Mouse (Mus musculus) ES-Bruce4 (cell line): Measurements from ENCODE around the gene Acot7. TPM values are rescaled to one million over a fixed set of nuclear protein-coding genes. Genes with fewer than 3 reads are reported as not detected.
"Not testable (repeated sequence)": the region's sequence is repeated elsewhere in the genome, so short reads cannot be mapped to it uniquely, and the experiment has no call there.

Experiments
- H3K27ac ChIP-seq: 2 replicates; pipeline ENCODE4 v1.5.1; 2012; ENCODE audit warnings: low read length, inconsistent platforms; ENCODE audit not compliant: insufficient read depth
- H3K27me3 ChIP-seq: 2 replicates; pipeline ENCODE4 v1.6.1; 2012; ENCODE audit warnings: mild to moderate bottlenecking, low read length, inconsistent platforms; ENCODE audit not compliant: control insufficient read depth, poor library complexity, insufficient read depth, severe bottlenecking
- H3K36me3 ChIP-seq: 2 replicates; pipeline ENCODE4 v1.6.1; 2012; ENCODE audit warnings: inconsistent platforms, mild to moderate bottlenecking, low read length, moderate library complexity; ENCODE audit not compliant: control insufficient read depth, poor library complexity, insufficient read depth, severe bottlenecking
- H3K4me1 ChIP-seq: one replicate; pipeline ENCODE4 v1.8.1; 2011; ENCODE audit warnings: low read length; ENCODE audit not compliant: control insufficient read depth, insufficient read depth
- H3K4me3 ChIP-seq: 2 replicates; pipeline ENCODE4 v1.5.1; 2011; ENCODE audit warnings: low read depth, mild to moderate bottlenecking, low read length
- H3K9ac ChIP-seq: 2 replicates; pipeline ENCODE4 v1.6.1; 2012; ENCODE audit warnings: low read depth, mild to moderate bottlenecking, inconsistent platforms; ENCODE audit not compliant: poor library complexity, severe bottlenecking
- H3K9me3 ChIP-seq: replicated peaks from 2 replicates; pipeline ENCODE4 v1.6.1; 2012; ENCODE audit warnings: mild to moderate bottlenecking, low read length, inconsistent platforms; ENCODE audit not compliant: control insufficient read depth, poor library complexity, insufficient read depth, severe bottlenecking
- CTCF ChIP-seq: IDR thresholded peaks from one replicate; pipeline ENCODE4 v1.8.1; 2011; ENCODE audit warnings: low read depth, low read length
- EP300 ChIP-seq: IDR thresholded peaks from 2 replicates; pipeline ENCODE4 v1.6.1; 2011; ENCODE audit warnings: low read depth, low read length; ENCODE audit not compliant: insufficient read depth
- POLR2A ChIP-seq: IDR thresholded peaks from one replicate; pipeline ENCODE4 v1.8.1; 2011; ENCODE audit warnings: low read length; ENCODE audit not compliant: insufficient read depth
- polyA plus RNA-seq: library from polyadenylated mRNA; stranded (reverse); fragments of >200 nt; gene quantifications from 2 replicates; pipeline ENCODE4 v1.2.4, GENCODE M21; 2011; ENCODE audit warnings: low read depth; ENCODE audit not compliant: missing spikeins, insufficient read depth, insufficient read length

Gene Acot7
- polyA plus RNA-seq, 1 experiment = 49.5 TPM

DNA sequence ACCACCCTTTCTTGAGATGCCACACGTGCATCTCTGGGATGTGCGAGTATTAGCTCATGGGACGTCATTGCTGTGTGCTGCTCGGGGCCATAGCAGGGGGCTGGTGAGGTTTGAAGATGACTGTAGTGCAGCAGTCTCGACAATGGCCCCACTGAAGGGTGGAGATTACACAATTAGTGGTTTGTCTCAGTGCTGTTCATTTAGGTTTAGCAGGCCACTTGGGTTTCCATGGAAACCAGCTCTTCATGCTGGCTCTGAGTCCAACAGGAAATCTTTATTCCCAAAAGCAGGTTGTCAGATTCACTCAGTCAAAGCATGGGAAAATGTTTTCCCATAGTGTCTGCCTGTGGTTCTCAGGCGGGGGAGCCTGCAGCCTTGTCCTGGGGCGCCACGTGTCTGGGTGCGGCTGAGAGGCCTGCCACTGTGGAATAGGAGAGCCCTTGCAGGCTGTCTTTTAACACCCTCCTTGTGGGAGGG, 43.5 kb downstream of the Acot7 start:
- Histone ChIP-seq H3K4me3 (no peak overlapping the region), H3K4me1 (no peaks in the 10 kb centered on the region), H3K9me3 (no peaks in the 10 kb centered on the region), H3K9ac (no peak overlapping the region), H3K36me3 (no peaks in the 10 kb centered on the region), H3K27ac (no peak overlapping the region), H3K27me3 (no peaks in the 10 kb centered on the region)
- TF ChIP-seq EP300 = no peak
- no peak for TF ChIP-seq CTCF
- TF ChIP-seq POLR2A = no peak

DNA sequence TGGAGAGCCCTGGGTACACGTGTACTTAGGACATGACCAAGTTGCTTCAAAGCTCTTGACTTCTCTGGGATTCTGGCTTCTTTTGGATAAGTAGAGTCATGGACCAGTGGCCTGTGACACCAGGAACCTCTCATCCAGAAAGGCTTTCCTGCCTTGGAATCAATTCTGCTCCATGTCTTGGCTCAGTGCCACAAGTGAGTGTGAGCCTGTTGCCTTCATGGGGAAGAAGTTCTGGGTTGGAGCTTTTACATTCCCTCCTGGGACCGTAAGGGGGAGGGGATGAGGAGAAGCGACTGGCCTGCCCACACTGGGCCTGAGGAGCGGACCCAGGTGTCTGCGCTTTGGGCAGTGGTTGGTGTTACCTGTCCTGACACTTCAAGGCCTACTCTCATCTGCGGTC, 44.2 kb downstream of the Acot7 start:
- TF ChIP-seq CTCF = no peak
- TF ChIP-seq EP300 = no peak
- no peak overlapping the region for H3K27ac ChIP-seq
- no peaks in the 10 kb centered on the region for H3K36me3 ChIP-seq

DNA sequence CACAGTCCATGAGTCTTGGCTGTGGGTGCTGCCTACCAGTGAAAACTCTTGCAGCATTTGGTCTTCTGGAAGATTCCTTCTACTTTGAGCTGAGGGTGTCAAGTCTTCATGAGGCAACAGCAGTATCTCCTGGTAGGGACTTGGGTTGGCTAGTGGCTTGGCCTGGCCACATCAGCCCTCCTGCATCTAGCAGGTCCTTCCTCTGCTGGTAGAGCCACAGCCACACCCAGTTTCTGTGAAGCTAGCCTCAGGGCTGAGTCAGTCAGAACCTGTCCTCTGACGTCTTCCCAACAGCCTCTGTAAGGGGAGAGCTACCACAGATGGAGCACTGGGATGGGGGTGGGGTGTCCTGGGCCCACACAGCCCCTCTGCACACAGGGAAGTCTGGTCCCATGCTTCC, 44.6 kb downstream of the Acot7 start:
- TF ChIP-seq CTCF (no peak), POLR2A (no peak), EP300 (no peak)
- H3K4me1 ChIP-seq = no peaks in the 10 kb centered on the region
- no peaks in the 10 kb centered on the region for H3K9me3 ChIP-seq
- no peak overlapping the region for H3K9ac ChIP-seq
- no peak overlapping the region for H3K4me3 ChIP-seq
- H3K36me3 ChIP-seq = no peaks in the 10 kb centered on the region
- H3K27ac ChIP-seq = no peak overlapping the region
- no peaks in the 10 kb centered on the region for H3K27me3 ChIP-seq

More for the DNA sequence above, 44.2 kb downstream of the Acot7 start:
- Histone ChIP-seq H3K4me3 (no peak overlapping the region), H3K9ac (no peak overlapping the region), H3K9me3 (no peaks in the 10 kb centered on the region), H3K27me3 (no peaks in the 10 kb centered on the region), H3K4me1 (no peaks in the 10 kb centered on the region)

GRCm38 (mm10) chr4:152224156-152224555, 46.2 kb downstream of the Acot7 start:
- Histone ChIP-seq H3K27ac (no peak overlapping the region), H3K9ac (no peak overlapping the region), H3K36me3 (no peaks in the 10 kb centered on the region), H3K27me3 (no peaks in the 10 kb centered on the region), H3K4me3 (no peak overlapping the region), H3K4me1 (no peaks in the 10 kb centered on the region), H3K9me3 (no peaks in the 10 kb centered on the region)
- TF ChIP-seq CTCF = no peak
- TF ChIP-seq EP300 = no peak
- TF ChIP-seq POLR2A = no peak

GRCm38 (mm10) chr4:152226901-152227486, 49.1 kb downstream of the Acot7 start:
- Histone ChIP-seq H3K36me3 (no peaks in the 10 kb centered on the region), H3K9me3 (no peaks in the 10 kb centered on the region), H3K27ac (no peak overlapping the region), H3K9ac (no peak overlapping the region), H3K4me1 (peaks cover 5% of the 10 kb centered on the region), H3K27me3 (no peaks in the 10 kb centered on the region), H3K4me3 (no peak overlapping the region)
- TF ChIP-seq CTCF = no peak
- no peak for TF ChIP-seq EP300
- no peak for TF ChIP-seq POLR2A

- TF ChIP-seq CTCF (no peak), EP300 (no peak), POLR2A (no peak)
- peaks cover 5% of the 10 kb centered on the region for H3K4me1 ChIP-seq
- no peaks in the 10 kb centered on the region for H3K9me3 ChIP-seq
- H3K27me3 ChIP-seq = no peaks in the 10 kb centered on the region
- H3K9ac ChIP-seq = no peak overlapping the region
- no peak overlapping the region for H3K4me3 ChIP-seq
- no peak overlapping the region for H3K27ac ChIP-seq
- no peaks in the 10 kb centered on the region for H3K36me3 ChIP-seq
Observed at GRCm38 (mm10) chr4:152227749-152228527, 50.0 kb downstream of the Acot7 start.

DNA sequence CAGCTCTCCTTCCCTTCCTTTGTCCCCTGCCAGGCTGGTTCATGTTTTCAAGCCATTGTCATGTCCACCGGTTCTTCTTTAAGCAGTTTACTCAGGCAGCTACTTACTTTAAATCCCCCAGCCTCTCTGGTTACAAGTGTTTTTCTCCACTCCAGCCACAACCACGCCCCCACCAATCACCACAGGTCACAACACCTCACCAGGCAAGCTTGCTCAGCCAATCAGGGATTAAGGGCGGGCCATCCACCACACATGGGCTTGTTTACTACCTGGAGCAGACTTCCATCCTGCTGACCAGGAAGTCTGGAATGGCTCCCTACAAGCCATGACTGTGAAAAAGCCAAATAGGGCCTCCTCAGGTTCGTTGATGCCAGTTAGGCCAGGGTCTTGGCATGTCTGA, 52.4 kb downstream of the Acot7 start:
- 0 out of 2 replicates have a peak overlapping the region, but pooled peaks have one; percentile 23 for H3K27ac ChIP-seq
- not testable (repeated sequence) for H3K4me3 ChIP-seq

More for the DNA sequence above, 52.4 kb downstream of the Acot7 start:
- H3K36me3 ChIP-seq, H3K4me1 ChIP-seq, H3K9ac ChIP-seq, H3K9me3 ChIP-seq, H3K27me3 ChIP-seq: not testable (repeated sequence)
